Mouse (Mus musculus) CD4-positive, CD25-positive, alpha-beta regulatory T cell, adult 9 weeks (primary cell): ENCODE results near the gene Sri. TPM values are rescaled to one million over a fixed set of nuclear protein-coding genes. Genes with fewer than 3 reads are reported as not detected.

ENCODE experiments used
- polyA plus RNA-seq: library from polyadenylated mRNA; unstranded; fragments of 100-300 nt; shearing (Covaris generic); gene quantifications from one replicate; pipeline ENCODE4 v1.2.1, GENCODE M21; 2017

Gene Sri
- polyA plus RNA-seq, result 860 TPM

DNA sequence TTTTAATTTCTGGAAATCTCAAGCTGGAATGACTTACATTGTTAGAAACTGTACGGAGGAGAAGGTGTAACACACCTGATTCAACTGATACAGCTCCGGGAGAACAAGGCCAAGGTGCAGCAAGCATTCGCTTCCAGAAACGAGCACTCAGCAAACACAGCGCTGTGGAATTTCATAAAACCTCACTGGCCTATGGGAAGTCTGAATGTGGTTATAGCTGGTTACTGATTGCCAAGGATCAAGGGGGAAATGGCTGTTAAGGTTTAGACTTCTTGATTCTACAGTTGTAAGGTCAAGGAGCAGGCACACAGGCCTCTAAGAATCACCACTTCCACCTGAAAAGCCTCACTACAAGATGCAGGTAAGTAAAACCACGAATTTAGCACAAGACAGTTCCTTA is at the start of gene Sri:
Gene Sri, plus strand, starts transcription at position 224 of the 400 bp plus-strand sequence.

Other genes starting within 250 kb of the Sri start
- not detected for gene Steap4, start 85.6 kb upstream of the Sri start, polyA plus RNA-seq